Mouse (Mus musculus): ENCODE results near the gene Ccnl2. TPM values are rescaled to one million over a fixed set of nuclear protein-coding genes. Genes with fewer than 3 reads are reported as not detected.

The Ccnl2 gene
- polyA plus RNA-seq, 1 experiment from 2014 or later: 174 TPM

DNA sequence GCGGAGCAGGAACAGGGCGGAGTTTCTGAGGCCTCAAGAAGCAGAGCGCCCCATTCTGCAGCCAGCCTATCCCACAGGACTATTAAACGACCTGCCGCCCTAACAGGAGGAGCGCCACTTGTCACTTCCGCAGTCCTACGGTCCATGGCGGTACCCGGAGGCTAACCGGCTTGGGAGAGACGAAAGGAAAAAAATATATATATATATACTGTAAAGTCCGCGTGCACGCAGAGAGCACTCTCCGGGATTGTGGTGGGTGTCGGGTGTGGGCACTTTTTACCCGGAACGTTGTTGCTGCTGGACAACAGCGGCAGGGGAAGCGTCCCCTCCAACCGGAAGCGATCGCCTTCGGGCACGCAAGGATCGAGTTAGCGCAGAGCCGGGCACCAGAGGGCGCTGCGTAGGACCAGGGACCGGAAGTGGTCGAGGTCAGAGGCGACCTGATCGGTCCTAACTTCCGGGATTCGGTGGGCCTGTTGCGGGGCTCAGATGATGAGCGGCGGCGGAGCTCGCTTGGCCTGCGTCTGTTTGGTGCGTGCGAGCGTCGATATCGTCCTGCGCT is 19.0 kb downstream of the Ccnl2 start, which contains the start of gene Aurkaip1:
Gene Aurkaip1, plus strand, starts transcription at position 68 of the 562 bp plus-strand sequence.
- Histone ChIP-seq H3K9ac (ENCODE audit: low read depth, low read length) (peak within 1 kb of the TSS; percentile 88), H3K9me3 (ENCODE audit: control insufficient read depth, low read length) (no peaks in the 10 kb centered on the region), H3K4me2 (replicated peaks; ENCODE audit: low read depth, low read length) (peak within 1 kb of the TSS; percentile 93), H3K4me3 (ENCODE audit: low read length) (peak within 1 kb of the TSS; percentile 91), H3K27me3 (ENCODE audit: control insufficient read depth, insufficient read depth, low read length) (no peaks in the 10 kb centered on the region), H3K27ac (ENCODE audit: low read depth, low read length) (peak within 1 kb of the TSS; percentile 89), H3K4me1 (ENCODE audit: control insufficient read depth, insufficient read depth, low read length) (peaks cover 10% of the 10 kb centered on the region), H3K36me3 (ENCODE audit: control insufficient read depth, insufficient read depth, low read length) (peaks cover 15% of the 10 kb centered on the region)
- under 1% methylated on average over 49 of the region's 49 CpGs for WGBS
- peak; percentile 93 for ATAC-seq (ENCODE audit: low FRiP score, low TSS enrichment)

DNA sequence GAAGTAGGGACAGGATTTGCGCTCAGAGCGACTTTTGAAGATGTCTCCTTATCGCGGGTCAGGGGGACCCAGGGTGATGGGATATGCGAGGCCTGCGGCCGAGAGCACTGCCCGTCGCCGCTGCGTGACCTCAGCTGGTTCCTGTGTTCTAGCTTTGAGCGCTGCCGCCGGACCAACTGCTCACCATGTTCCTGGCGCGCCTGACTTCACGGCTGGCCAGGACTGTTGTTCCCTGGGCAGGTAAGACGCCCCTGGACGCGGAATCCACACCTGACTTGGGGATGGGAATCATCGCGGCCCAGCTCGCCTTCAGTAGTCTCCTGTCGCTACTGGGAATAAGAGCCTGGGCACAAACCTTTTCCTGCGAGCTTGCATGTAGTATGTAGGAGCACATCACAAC is 19.5 kb downstream of the Ccnl2 start:
- Histone ChIP-seq H3K4me3 (ENCODE audit: low read length) (peak overlapping the region; percentile 91), H3K9me3 (ENCODE audit: control insufficient read depth, low read length) (no peaks in the 10 kb centered on the region), H3K36me3 (ENCODE audit: control insufficient read depth, insufficient read depth, low read length) (peaks cover 12% of the 10 kb centered on the region), H3K27me3 (ENCODE audit: control insufficient read depth, insufficient read depth, low read length) (no peaks in the 10 kb centered on the region), H3K9ac (ENCODE audit: low read depth, low read length) (peak overlapping the region; percentile 88), H3K4me1 (ENCODE audit: control insufficient read depth, insufficient read depth, low read length) (peaks cover 10% of the 10 kb centered on the region), H3K4me2 (replicated peaks; ENCODE audit: low read depth, low read length) (peak overlapping the region; percentile 93), H3K27ac (ENCODE audit: low read depth, low read length) (peak overlapping the region; percentile 89)
- peak; percentile 22; the same call in 1 of the 2 replicates for ATAC-seq (ENCODE audit: low FRiP score, low TSS enrichment)
- under 1% methylated on average over 25 of the region's 25 CpGs for WGBS

DNA sequence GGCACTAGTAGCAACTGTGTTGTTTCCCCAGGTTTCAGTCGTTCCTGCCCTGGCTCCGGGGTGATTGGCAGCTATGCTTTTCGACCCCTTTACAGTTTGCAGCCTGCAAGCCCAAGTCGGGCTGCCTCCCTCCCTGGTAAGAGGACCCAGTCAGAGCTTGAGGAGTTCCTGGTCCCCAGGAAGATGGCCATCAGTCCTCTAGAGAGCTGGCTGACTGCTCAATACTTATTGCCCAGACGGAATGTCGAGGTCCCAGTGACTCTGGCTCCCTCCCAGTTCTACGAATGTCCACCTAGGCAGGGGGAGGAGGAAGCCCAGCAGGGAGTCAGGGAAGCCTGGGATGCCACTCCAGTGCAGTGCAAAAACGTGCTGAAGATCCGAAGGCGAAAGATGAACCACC is 20.0 kb downstream of the Ccnl2 start:
- no peak for ATAC-seq (ENCODE audit: low FRiP score, low TSS enrichment)
- WGBS: 57% methylated on average over 10 of the region's 10 CpGs
- Histone ChIP-seq H3K27me3 (ENCODE audit: control insufficient read depth, insufficient read depth, low read length) (no peaks in the 10 kb centered on the region), H3K4me3 (ENCODE audit: low read length) (peak overlapping the region; percentile 91), H3K27ac (ENCODE audit: low read depth, low read length) (no peak overlapping the region), H3K4me1 (ENCODE audit: control insufficient read depth, insufficient read depth, low read length) (peaks cover 10% of the 10 kb centered on the region), H3K9ac (ENCODE audit: low read depth, low read length) (peak overlapping the region; percentile 88), H3K9me3 (ENCODE audit: control insufficient read depth, low read length) (no peaks in the 10 kb centered on the region), H3K4me2 (replicated peaks; ENCODE audit: low read depth, low read length) (peak overlapping the region; percentile 93), H3K36me3 (ENCODE audit: control insufficient read depth, insufficient read depth, low read length) (peaks cover 9% of the 10 kb centered on the region)

DNA sequence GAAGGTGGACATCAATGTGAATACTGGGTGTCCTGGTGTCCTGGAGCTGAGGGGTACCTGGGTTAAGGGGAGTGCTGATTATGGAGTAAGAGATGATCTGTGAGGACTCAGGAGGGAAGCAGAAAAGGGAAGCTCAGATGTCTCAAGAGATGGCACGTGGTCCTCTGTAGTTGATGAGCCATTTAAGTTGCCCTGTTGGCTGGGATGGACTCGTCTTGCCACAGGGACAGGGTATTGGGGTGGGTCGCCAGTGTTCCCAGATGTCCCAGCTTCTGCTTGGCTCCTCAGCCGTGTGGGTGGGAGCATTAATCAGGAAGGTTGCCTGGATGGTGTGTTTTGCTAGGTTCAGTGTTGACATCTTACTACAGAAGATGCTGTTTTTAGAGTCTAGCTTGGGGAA is 20.9 kb downstream of the Ccnl2 start:
- no peak for ATAC-seq (ENCODE audit: low FRiP score, low TSS enrichment)
- no peaks in the 10 kb centered on the region for H3K9me3 ChIP-seq (ENCODE audit: control insufficient read depth, low read length)
- H3K4me2 ChIP-seq (replicated peaks; ENCODE audit: low read depth, low read length): no peak overlapping the region

DNA sequence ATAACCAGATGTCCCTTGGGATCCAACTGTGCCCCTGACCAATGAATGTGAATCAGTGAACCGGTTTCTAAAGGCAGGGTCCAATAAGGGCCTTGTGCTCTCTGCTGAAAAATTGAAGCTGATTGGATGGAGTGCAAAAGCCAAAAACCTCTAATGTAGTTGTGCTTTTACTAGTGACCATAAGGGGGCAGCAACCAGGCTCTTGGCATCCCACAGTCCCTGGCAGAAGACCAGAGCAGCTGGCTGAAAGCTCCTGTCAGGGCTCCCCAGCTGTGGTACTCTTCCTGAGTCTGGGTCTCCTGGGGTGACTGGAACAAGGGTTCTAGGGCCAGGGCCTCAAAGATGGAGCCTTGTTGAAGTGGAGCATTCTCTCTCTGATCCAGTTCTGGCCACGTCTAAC is 21.5 kb downstream of the Ccnl2 start:
- Histone ChIP-seq H3K36me3 (ENCODE audit: control insufficient read depth, insufficient read depth, low read length) (peaks cover 5% of the 10 kb centered on the region; the same call in 1 of the 2 replicates), H3K4me3 (ENCODE audit: low read length) (no peak overlapping the region)

More for the DNA sequence above, 20.9 kb downstream of the Ccnl2 start:
- 84% methylated on average over 4 of the region's 4 CpGs for WGBS
- no peaks in the 10 kb centered on the region for H3K27me3 ChIP-seq (ENCODE audit: control insufficient read depth, insufficient read depth, low read length)
- no peak overlapping the region for H3K27ac ChIP-seq (ENCODE audit: low read depth, low read length)
- no peak overlapping the region for H3K9ac ChIP-seq (ENCODE audit: low read depth, low read length)
- H3K36me3 ChIP-seq (ENCODE audit: control insufficient read depth, insufficient read depth, low read length): peaks cover 5% of the 10 kb centered on the region; the same call in 1 of the 2 replicates
- H3K4me3 ChIP-seq (ENCODE audit: low read length): no peak overlapping the region
- H3K4me1 ChIP-seq (ENCODE audit: control insufficient read depth, insufficient read depth, low read length): peaks cover 10% of the 10 kb centered on the region

DNA sequence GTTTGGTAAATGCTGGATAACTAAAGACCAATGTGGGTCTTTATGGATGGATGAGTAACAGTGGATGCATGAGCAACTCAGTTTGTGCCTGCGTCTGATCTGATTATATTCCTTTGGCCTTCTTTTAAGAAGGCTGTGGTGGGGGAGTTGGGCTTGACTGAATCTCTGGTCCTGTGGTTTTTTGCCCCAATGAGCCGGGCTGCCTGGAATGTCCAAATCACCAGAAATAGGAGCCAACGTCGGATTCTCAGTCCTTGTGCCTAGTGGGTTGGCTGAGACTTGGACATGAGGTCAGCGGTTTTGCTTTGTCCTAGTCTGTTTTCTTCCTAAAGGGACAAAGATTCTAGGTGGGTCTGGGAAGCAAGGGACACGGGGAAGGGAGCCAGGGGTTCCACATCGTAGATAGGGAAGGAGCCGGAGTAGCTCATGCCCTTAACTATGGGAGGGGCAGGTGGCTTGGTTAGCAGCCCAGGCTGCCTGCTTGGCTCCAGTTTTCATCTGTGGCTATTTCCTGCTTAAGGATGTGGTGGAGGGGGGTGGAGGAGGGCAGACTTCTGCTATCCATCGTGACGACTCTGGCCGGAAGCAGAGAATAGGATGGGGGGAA is 25.2 kb downstream of the Ccnl2 start:
- 77% methylated on average over 11 of the region's 11 CpGs for WGBS
- no peak for ATAC-seq (ENCODE audit: low FRiP score, low TSS enrichment)
- Histone ChIP-seq H3K36me3 (ENCODE audit: control insufficient read depth, insufficient read depth, low read length) (peaks cover 7% of the 10 kb centered on the region; the same call in 1 of the 2 replicates), H3K27me3 (ENCODE audit: control insufficient read depth, insufficient read depth, low read length) (no peaks in the 10 kb centered on the region), H3K9ac (ENCODE audit: low read depth, low read length) (no peak overlapping the region), H3K27ac (ENCODE audit: low read depth, low read length) (peak overlapping the region; percentile 24; the same call in 1 of the 2 replicates), H3K4me3 (ENCODE audit: low read length) (no peak overlapping the region), H3K9me3 (ENCODE audit: control insufficient read depth, low read length) (no peaks in the 10 kb centered on the region), H3K4me2 (replicated peaks; ENCODE audit: low read depth, low read length) (no peak overlapping the region), H3K4me1 (ENCODE audit: control insufficient read depth, insufficient read depth, low read length) (peaks cover 23% of the 10 kb centered on the region)

More for the DNA sequence above, 21.5 kb downstream of the Ccnl2 start:
- H3K9me3 ChIP-seq (ENCODE audit: control insufficient read depth, low read length): no peaks in the 10 kb centered on the region
- peak overlapping the region; percentile 11; the same call in 1 of the 2 replicates for H3K27ac ChIP-seq (ENCODE audit: low read depth, low read length)
- H3K9ac ChIP-seq (ENCODE audit: low read depth, low read length): no peak overlapping the region
- ATAC-seq (ENCODE audit: low FRiP score, low TSS enrichment): peak; percentile 21
- H3K4me2 ChIP-seq (replicated peaks; ENCODE audit: low read depth, low read length): no peak overlapping the region
- WGBS: 39% methylated on average over 2 of the region's 2 CpGs
- peaks cover 10% of the 10 kb centered on the region for H3K4me1 ChIP-seq (ENCODE audit: control insufficient read depth, insufficient read depth, low read length)
- no peaks in the 10 kb centered on the region for H3K27me3 ChIP-seq (ENCODE audit: control insufficient read depth, insufficient read depth, low read length)

DNA sequence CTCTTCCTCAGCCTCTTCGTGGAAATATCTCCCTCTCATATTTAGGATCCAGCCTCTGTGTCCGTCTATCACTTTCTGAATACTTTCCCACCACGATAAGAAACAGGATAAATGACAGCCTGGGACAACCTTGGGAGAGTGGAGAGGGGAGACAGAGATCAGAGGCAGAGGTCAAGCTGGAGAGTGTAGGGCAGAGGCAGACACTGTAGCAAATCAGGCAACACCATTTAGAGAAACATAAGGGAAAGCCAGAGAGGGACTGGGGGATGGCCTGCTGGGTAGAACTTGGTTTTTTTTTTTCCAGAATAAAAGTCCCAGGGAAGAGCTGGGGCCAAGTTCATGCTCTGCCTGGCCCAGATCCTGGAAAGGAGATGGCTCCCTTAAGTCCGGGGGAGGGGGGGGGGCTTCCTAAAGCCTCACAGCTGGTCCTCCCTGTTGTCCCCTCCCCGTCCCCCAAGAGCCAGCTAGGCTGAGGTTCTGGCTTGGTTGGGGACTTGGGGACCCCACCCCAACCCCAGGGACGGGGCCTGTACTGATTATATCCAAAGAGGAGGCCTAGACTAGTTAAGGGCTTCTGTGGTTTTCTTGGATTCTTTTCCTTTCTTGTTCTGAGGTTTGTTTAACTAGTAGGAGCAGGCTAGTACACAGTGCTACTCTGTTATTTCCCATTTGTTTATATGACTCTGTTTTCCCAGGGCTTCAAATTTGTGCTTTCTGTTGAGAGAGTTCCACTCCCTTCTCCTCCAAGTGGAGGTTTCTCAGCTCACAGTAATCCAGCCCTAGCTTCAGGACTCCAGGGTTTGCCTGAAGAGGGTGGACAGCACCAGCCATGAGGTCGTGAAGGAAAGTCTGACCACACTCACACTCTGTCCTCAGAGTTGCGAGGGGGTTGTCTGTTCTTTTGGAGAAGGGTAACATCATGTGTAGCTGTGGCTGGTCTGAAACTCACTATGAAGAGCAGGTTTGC is 26.2 kb downstream of the Ccnl2 start:
- H3K4me2 ChIP-seq (replicated peaks; ENCODE audit: low read depth, low read length): peak overlapping the region; percentile 76; the same call in 1 of the 2 replicates
- ATAC-seq (ENCODE audit: low FRiP score, low TSS enrichment): no peak
- peaks cover 12% of the 10 kb centered on the region for H3K36me3 ChIP-seq (ENCODE audit: control insufficient read depth, insufficient read depth, low read length)
- no peaks in the 10 kb centered on the region for H3K9me3 ChIP-seq (ENCODE audit: control insufficient read depth, low read length)
- no peaks in the 10 kb centered on the region for H3K27me3 ChIP-seq (ENCODE audit: control insufficient read depth, insufficient read depth, low read length)
- peaks cover 22% of the 10 kb centered on the region for H3K4me1 ChIP-seq (ENCODE audit: control insufficient read depth, insufficient read depth, low read length)
- 53% methylated on average over 8 of the region's 8 CpGs for WGBS
- H3K4me3 ChIP-seq (ENCODE audit: low read length): no peak overlapping the region
- H3K9ac ChIP-seq (ENCODE audit: low read depth, low read length): no peak overlapping the region
- peak overlapping the region; percentile 44; the same call in 1 of the 2 replicates for H3K27ac ChIP-seq (ENCODE audit: low read depth, low read length)

DNA sequence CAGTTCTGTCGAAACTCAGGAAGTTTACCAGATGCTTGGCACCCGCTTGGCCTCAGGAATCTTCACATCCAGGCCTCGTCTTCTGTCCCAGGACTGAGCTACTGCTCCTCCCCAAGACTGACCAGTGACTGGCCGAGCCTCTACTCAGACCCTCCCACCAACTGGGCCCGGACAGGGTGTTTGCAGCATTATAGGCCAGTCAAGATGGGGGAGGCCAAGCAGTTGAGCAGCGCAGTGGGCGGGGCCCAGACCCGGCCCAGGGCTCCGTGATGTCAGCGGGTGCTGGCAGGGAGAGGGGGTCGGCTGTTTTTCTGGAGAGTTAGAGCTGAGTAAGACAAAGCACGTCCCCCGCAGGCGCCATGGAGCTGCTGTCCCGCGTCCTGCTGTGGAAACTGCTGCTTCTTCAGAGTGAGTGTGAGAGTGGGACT is 27.2 kb downstream of the Ccnl2 start, which contains the start of gene Mxra8:
Gene Mxra8, plus strand, starts transcription at position 198 of the 428 bp plus-strand sequence.
- peak; percentile 93 for ATAC-seq (ENCODE audit: low FRiP score, low TSS enrichment)
- Histone ChIP-seq H3K27me3 (ENCODE audit: control insufficient read depth, insufficient read depth, low read length) (no peaks in the 10 kb centered on the region), H3K9ac (ENCODE audit: low read depth, low read length) (peak within 1 kb of the TSS; percentile 58)

More for the DNA sequence above, 27.2 kb downstream of the Ccnl2 start, which contains the start of gene Mxra8:
- peak within 1 kb of the TSS; percentile 76 for H3K4me2 ChIP-seq (replicated peaks; ENCODE audit: low read depth, low read length)
- H3K36me3 ChIP-seq (ENCODE audit: control insufficient read depth, insufficient read depth, low read length): peaks cover 13% of the 10 kb centered on the region
- H3K9me3 ChIP-seq (ENCODE audit: control insufficient read depth, low read length): no peaks in the 10 kb centered on the region
- H3K27ac ChIP-seq (ENCODE audit: low read depth, low read length): peak within 1 kb of the TSS; percentile 76
- peaks cover 17% of the 10 kb centered on the region for H3K4me1 ChIP-seq (ENCODE audit: control insufficient read depth, insufficient read depth, low read length)
- H3K4me3 ChIP-seq (ENCODE audit: low read length): peak within 1 kb of the TSS; percentile 48
- WGBS: 2% methylated on average over 16 of the region's 16 CpGs

Data from kidney, embryonic 14.5 days (tissue).